Mouse (Mus musculus) kidney, adult 2 months (tissue): ENCODE data around the gene Med12l.

Experiments
- CTCF ChIP-seq: fragments of 200-500 bp; conservative IDR thresholded peaks from 2 replicates; pipeline ENCODE4 v1.5.1; 2011; ENCODE audit warnings: low read depth, mild to moderate bottlenecking, control low read depth, low read length, moderate library complexity, mixed read lengths; ENCODE audit not compliant: insufficient read depth, insufficient read length
- POLR2A ChIP-seq: fragments of 200-500 bp; IDR thresholded peaks from one replicate; pipeline ENCODE4 v1.6.1; 2011; ENCODE audit warnings: low read depth, low read length, control low read depth

DNA sequence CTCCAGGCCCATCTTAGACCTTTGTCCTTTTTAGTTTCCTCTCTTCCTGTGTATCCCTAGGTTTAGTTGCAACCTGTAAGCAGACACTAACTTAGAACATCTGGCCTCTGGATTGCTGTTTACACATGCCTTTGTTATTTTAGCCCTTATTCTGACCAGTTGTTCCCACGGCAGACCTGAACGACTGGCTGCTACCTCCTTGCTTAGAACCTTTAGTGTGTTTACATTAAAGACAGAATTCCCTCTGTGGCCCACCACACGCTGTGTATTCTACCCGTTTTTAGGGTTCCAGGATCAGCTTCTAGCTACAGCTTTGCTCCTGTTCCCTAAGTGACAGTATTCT, 19.5 kb downstream of the Med12l start:
- TF ChIP-seq CTCF: no peak
- no peak for TF ChIP-seq POLR2A
